Mouse (Mus musculus): ENCODE measurements around the gene 9130019O22Rik. TPM values are rescaled to one million over a fixed set of nuclear protein-coding genes. Genes with fewer than 3 reads are reported as not detected.

Gene 9130019O22Rik
- polyA plus RNA-seq (2012; fragmentation: generic; extraction: Trizol): under 1 TPM; 0.05 to 0.08 TPM

DNA sequence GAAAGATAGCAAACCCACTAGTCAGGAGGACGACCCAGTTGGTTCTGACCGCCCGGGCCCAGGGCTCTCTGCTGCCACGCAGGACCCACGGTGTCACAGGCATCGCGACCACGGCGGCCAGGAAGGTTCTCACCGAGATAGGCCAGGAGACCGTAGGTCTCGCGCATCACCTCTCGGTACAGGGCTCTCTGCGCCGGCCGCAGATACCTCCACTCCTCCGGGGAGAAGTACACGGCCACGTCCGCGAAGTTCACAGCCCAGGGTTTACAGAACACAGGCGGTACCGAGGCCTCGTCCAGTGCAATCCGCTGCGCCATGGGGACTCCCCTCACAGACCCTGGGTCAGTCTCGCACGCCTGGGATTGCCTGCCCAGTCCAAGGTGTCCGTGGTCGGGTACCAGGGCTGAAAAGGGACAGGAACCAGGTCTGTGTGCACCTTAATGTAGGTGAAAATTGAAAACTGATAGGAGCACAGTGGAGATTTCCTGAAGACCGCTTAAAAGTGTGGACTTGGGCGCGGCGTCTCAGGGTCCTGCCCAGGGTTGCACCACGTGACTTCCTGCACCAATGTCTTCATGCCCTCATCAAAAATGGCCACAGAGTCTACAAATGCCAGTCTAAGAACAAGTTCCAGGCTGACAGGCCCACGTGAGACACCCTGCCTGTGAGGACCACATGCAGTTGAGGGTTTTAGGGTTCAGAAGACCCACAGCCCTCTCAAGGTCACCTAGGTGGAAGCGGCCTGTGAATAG, at the start of gene 9130019O22Rik:
TSS of gene 9130019O22Rik (minus strand) at position 526 of the 752 bp plus-strand sequence.

DNA sequence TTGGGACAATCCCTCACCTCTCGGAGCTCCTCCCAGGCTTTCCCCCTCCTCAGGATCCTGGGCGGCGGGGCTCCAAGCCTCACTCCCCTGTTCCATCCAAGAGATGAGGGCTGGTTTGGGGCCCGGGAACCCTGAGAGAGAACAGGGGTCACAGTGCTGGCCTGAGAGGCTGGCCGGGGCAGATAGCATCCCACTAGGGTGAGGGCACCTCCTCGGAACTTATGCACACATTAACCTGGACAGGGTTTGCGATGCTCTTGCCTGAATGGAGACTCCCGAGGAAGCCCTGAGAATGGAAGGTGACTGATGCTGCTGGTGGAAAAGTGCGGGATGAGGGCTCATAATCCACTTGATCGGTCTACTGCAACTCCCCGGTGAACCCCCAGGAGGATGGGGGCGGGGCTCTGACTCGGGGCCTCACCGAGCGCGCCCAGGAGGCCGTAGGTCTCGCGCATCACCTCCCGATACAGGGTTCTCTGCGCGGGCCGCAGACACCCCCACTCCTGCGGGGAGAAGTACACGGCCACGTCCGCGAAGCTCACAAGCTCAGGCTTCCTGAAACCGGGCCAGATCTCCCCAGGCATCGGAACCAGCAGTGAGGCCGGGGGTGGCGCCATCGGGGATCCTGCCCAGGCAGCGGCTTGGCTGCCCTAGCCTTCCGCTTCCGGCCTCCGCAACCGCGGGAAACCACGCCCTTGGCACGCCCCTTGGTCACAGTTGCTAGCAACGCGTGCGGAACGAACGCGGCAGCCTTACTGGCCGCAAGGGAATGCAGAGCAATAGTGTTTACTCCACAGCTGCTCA, 34.6 kb upstream of the 9130019O22Rik start, which contains the start of gene Zfp688:
TSS of gene Zfp688 (minus strand) at position 681 of the 804 bp plus-strand sequence.

DNA sequence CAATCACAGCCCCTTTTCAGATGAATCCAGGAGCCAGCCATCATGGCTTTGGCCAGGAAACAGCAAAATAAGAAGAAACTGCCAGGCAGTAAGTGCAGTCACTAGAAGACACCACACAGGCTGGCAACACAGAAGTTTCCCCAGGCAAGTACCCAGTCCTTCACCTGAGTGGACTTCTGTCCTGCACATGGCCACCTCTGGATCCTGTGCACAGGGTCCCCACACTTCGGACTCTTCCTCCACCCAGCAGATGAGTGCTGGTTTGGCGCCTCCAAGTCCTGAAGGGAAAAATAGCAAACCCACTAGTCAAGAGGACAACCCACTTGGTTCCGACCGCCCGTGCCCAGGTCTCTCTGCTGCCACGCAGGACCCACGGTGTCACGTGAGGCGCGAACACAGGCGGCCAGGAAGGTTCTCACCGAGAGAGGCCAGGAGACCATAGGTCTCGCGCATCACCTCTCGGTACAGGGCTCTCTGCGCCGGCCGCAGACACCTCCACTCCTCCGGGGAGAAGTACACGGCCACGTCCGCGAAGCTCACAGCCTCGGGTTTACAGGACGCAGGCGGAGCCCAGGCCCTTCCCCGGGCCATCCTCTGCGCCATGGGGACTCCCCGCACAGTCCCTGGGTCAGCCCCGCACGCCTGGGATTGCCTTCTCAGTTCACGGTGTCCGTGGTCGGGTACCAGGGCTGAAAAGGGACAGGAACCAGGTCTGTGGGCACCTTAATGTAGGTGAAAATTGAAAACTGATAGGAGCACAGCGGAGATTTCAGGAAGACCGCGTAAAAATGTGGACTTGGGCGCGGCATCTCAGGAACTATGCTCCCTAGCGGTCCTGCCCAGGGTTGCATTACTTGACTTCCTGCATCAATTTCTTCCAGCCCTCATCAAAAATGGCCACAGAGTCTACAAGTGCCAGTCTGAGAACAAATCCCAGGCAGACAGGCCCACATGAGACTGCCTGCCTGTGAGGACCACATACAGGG, 19.3 kb upstream of the 9130019O22Rik start, which contains the start of gene Zfp764:
TSS of gene Zfp764 (minus strand) at position 821 of the 986 bp plus-strand sequence.

DNA sequence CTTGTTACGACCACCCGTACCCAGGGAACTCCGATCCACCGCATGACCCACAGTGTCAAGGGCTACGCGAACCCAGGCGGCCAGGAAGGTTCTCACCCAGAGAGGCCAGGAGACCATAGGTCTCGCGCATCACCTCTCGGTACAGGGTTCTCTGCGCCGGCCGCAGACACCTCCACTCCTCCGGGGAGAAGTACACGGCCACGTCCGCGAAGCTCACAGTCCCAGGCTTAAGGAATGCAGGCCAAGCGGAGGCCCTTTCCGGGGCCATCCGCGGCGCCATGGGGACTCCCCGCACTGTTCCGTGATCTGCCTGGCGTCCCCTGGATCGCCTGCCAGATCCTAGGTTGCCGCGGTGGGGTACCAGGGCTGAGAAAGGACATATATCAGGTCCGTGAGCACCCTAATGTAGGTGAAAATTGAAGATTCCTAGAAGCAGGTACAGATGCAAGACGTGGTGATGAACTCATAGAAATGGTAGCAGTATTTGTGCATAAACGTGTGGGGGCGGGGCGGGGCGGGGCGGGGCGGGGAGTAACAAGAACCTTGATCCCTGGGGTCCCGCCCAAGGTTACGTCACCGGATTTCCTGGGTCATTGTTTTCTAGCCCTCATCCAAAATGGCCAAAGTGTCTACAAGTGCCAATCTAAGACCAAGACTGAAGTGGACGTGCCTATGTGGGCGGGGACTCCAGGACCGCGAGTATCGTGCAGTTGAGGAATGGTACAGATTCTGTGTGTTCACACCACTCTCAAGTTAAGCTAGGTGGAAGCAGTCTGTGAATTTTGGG, 6.4 kb upstream of the 9130019O22Rik start, which contains the start of gene E430018J23Rik:
TSS of gene E430018J23Rik (minus strand) at position 473 of the 787 bp plus-strand sequence.

DNA sequence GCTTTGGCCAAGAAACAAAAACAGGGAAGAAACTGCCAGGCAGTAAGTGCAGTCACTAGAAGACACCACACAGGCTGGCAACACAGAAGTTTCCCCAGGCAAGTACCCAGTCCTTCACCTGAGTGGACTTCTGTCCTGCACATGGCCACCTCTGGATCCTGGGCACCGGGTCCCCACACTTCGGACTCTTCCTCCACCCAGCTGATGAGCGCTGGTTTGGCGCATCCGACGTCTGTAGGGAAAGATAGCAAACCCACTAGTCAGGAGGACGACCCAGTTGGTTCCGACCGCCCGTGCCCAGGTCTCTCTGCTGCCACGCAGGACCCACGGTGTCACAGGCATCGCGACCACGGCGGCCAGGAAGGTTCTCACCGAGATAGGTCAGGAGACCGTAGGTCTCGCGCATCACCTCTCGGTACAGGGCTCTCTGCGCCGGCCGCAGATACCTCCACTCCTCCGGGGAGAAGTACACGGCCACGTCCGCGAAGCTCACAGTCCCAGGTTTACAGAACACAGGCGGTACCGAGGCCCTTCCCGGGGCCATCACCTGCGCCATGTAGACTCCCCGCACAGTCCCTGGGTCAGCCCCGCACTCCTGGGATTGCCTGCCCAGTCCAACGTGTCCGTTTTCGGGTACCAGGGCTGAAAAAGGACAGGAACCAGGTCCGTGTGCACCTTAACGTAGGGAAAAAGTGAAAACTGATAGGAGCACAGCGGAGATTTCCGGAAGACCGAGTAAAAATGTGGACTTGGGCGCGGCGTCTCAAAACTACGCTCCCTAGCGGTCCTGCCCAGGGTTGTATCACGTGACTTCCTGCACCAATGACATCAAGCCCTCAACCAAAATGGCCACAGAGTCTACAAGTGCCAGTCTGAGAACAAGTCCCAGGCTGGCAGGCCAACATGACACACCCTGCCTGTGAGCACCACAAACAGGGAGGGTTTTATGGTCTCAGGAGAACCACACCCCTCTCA, 11.4 kb downstream of the 9130019O22Rik start, which contains the start of gene Zfp747:
TSS of gene Zfp747 (minus strand) at position 780 of the 975 bp plus-strand sequence.

DNA sequence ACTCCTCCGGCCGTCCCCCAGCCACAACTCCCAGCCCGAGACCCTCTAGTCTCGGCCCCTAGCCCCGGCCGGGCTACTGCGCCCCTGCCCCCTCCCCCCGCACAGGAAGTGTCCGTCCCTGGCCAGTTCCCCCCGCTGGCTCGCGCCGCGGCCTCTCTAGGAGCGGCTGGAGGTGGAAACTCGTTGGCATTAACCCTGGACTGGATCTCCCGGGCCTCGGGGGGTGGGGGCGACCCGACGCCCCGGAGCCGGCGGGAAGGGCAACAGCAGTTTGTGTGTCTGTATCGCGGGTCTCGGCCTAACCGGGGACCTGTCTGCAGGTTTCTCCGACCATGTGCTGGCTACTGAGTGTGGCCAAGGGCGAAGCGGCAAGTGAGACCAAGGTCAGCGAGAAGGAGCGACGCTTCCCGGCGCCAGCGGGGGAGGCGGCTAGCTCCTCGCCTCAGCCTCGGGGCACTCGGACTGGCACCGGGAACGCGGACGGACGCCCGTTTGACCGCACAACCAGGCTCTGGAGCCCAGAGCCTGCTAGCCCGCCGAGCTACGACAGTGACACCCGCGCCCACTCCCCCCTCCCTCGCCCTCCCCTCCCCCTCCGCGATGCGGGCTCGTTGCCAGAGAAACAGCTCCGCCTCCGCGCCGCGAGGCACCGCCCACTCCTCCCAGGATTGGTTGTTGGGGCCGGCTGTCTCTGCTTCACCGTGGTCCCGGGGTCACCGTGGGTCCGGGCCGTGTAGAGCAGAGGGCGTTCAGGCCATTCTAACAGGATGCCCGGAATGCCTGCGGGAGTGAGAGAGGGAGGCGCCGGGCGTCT, 41.2 kb downstream of the 9130019O22Rik start, which contains the start of gene Zfp768:
TSS of gene Zfp768 (minus strand) at position 78 of the 814 bp plus-strand sequence.

Other genes starting within 250 kb of the 9130019O22Rik start
- gene Spn, start 249.3 kb downstream of the 9130019O22Rik start, polyA plus RNA-seq (2012; fragmentation: generic; extraction: Trizol): 1 to 10 TPM; 2.9 to 7.1 TPM
- gene Cd2bp2, start 191.1 kb downstream of the 9130019O22Rik start, polyA plus RNA-seq (2012; fragmentation: generic; extraction: Trizol): 10 to 100 TPM; 39.6 to 40.3 TPM
- 10 to 100 TPM; 29.3 to 41.2 TPM for gene Tbc1d10b, start 178.7 kb downstream of the 9130019O22Rik start, polyA plus RNA-seq (2012; fragmentation: generic; extraction: Trizol)
- 1 to 10 TPM in 1 of 2 experiments, under 1 TPM in 1; 0.81 to 2.0 TPM for gene Mylpf, start 178.3 kb downstream of the 9130019O22Rik start, polyA plus RNA-seq (2012; fragmentation: generic; extraction: Trizol)
- 10 to 100 TPM; 10.4 to 16.5 TPM for gene Zfp553, start 154.1 kb downstream of the 9130019O22Rik start, polyA plus RNA-seq (2012; fragmentation: generic; extraction: Trizol)
- gene Sept1, start 154.0 kb downstream of the 9130019O22Rik start, polyA plus RNA-seq (2012; fragmentation: generic; extraction: Trizol): 1 to 10 TPM; 2.3 to 7.7 TPM
- 10 to 100 TPM; 53.6 to 86.7 TPM for gene Zfp771, start 142.9 kb downstream of the 9130019O22Rik start, polyA plus RNA-seq (2012; fragmentation: generic; extraction: Trizol)
- gene Dctpp1, start 126.5 kb downstream of the 9130019O22Rik start, polyA plus RNA-seq (2012; fragmentation: generic; extraction: Trizol): 100 to 1,000 TPM in 1 of 2 experiments, 10 to 100 TPM in 1; 89.3 to 405 TPM
- gene Sephs2, start 113.1 kb downstream of the 9130019O22Rik start, polyA plus RNA-seq (2012; fragmentation: generic; extraction: Trizol): 10 to 100 TPM; 11.8 to 13.4 TPM
- gene Itgal, start 90.9 kb downstream of the 9130019O22Rik start, polyA plus RNA-seq (2012; fragmentation: generic; extraction: Trizol): under 1 TPM in 1 of 2 experiments, not detected in 1; 0.18 TPM
- gene Zfp768, start 41.6 kb downstream of the 9130019O22Rik start, polyA plus RNA-seq (2012; fragmentation: generic; extraction: Trizol): 10 to 100 TPM; 12.4 to 21.7 TPM
- gene Zfp747, start 11.1 kb downstream of the 9130019O22Rik start, polyA plus RNA-seq (2012; fragmentation: generic; extraction: Trizol): 1 to 10 TPM; 1.9 to 6.1 TPM
- gene E430018J23Rik, start 6.5 kb upstream of the 9130019O22Rik start, polyA plus RNA-seq (2012; fragmentation: generic; extraction: Trizol): 1 to 10 TPM; 3.0 to 5.2 TPM
- under 1 TPM; 0.02 to 0.19 TPM for gene Zfp764, start 19.7 kb upstream of the 9130019O22Rik start, polyA plus RNA-seq (2012; fragmentation: generic; extraction: Trizol)
- 10 to 100 TPM; 11.3 to 25.7 TPM for gene Zfp688, start 34.9 kb upstream of the 9130019O22Rik start, polyA plus RNA-seq (2012; fragmentation: generic; extraction: Trizol)
- 1 to 10 TPM; 2.5 to 3.3 TPM for gene Zfp689, start 62.0 kb upstream of the 9130019O22Rik start, polyA plus RNA-seq (2012; fragmentation: generic; extraction: Trizol)
- gene Prr14, start 72.4 kb upstream of the 9130019O22Rik start, polyA plus RNA-seq (2012; fragmentation: generic; extraction: Trizol): 10 to 100 TPM; 23.4 to 40.6 TPM
- 10 to 100 TPM; 11.9 to 36.7 TPM for gene Fbrs, start 92.0 kb upstream of the 9130019O22Rik start, polyA plus RNA-seq (2012; fragmentation: generic; extraction: Trizol)
- 10 to 100 TPM in 1 of 2 experiments, under 1 TPM in 1; 0.92 to 10.3 TPM for gene Srcap, start 124.8 kb upstream of the 9130019O22Rik start, polyA plus RNA-seq (2012; fragmentation: generic; extraction: Trizol)
- 10 to 100 TPM in 1 of 2 experiments, 1 to 10 TPM in 1; 3.1 to 16.7 TPM for gene Gm42715, start 132.4 kb upstream of the 9130019O22Rik start, polyA plus RNA-seq (2012; fragmentation: generic; extraction: Trizol)
- 1 to 10 TPM; 1.6 to 2.0 TPM for gene Tmem265, start 174.2 kb upstream of the 9130019O22Rik start, polyA plus RNA-seq (2012; fragmentation: generic; extraction: Trizol)
- gene Phkg2, start 186.2 kb upstream of the 9130019O22Rik start, polyA plus RNA-seq (2012; fragmentation: generic; extraction: Trizol): 10 to 100 TPM; 18.5 to 31.4 TPM
- 10 to 100 TPM in 1 of 2 experiments, 1 to 10 TPM in 1; 7.1 to 20.8 TPM for gene Ccdc189, start 201.4 kb upstream of the 9130019O22Rik start, polyA plus RNA-seq (2012; fragmentation: generic; extraction: Trizol)
- gene Rnf40, start 201.6 kb upstream of the 9130019O22Rik start, polyA plus RNA-seq (2012; fragmentation: generic; extraction: Trizol): 10 to 100 TPM; 15.9 to 30.7 TPM
- gene Zfp629, start 228.6 kb upstream of the 9130019O22Rik start, polyA plus RNA-seq (2012; fragmentation: generic; extraction: Trizol): 1 to 10 TPM; 1.2 to 8.7 TPM